Mouse (Mus musculus) lung, postnatal 0 days (tissue): ENCODE results near the gene Syn3.

Experiments
- CTCF ChIP-seq: IDR thresholded peaks from 2 replicates; pipeline ENCODE4 v1.5.1; 2016; ENCODE audit warnings: antibody characterized with exemption, mild to moderate bottlenecking
- EP300 ChIP-seq: IDR thresholded peaks from 2 replicates; pipeline ENCODE4 v1.6.1; 2016; ENCODE audit warnings: antibody characterized with exemption, mild to moderate bottlenecking, control low read depth

- TF ChIP-seq EP300 (no peak), CTCF (no peak)
Measured at GRCm38 (mm10) chr10:86173284-86173683, 325.4 kb downstream of the Syn3 start.
